Mouse (Mus musculus): Measurements from ENCODE around the gene Runx1. TPM values are rescaled to one million over a fixed set of nuclear protein-coding genes. Genes with fewer than 3 reads are reported as not detected.

The Runx1 gene
- polyA plus RNA-seq, 2 experiments, result 3.0 to 4.4 TPM

DNA sequence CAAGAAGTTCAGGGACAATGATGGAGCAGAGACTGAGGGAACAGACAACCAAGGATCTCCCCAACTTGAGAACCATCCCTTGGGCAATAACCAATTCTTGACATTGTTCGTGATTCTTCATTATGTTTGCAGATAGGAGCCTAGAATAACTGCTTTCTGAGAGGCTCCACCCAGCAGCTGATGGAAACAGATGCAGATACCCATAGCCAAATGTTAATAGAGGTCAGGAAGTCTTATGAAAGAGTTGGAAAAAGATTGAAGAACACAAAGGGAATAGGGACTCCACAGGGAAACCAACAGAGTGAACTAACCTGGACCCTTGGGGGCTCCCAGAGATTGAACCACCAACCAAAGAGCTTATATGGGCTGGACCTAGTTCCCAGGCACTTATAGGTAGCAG lies 34.7 kb upstream of the Runx1 start:
- Histone ChIP-seq H3K4me1 (replicated peaks; ENCODE audit: control insufficient read depth in 2 of 2, insufficient read depth in 2 of 2, low read length in 1 of 2) (no peaks in the 10 kb centered on the region), H3K4me3 (ENCODE audit: insufficient read depth in 1 of 2, low read depth in 2 of 2, low read length in 2 of 2) (no peak overlapping the region), H3K27me3 (ENCODE audit: control insufficient read depth, insufficient read depth, low read length) (no peaks in the 10 kb centered on the region), H3K9me3 (ENCODE audit: control insufficient read depth, low read length) (no peaks in the 10 kb centered on the region), H3K9ac (replicated peaks) (no peak overlapping the region), H3K36me3 (replicated peaks; ENCODE audit: control insufficient read depth, insufficient read depth, low read depth) (no peaks in the 10 kb centered on the region), H3K4me2 (ENCODE audit: low read depth) (no peak overlapping the region), H3K27ac (no peak overlapping the region)
- WGBS (ENCODE audit: insufficient replicate concordance), result 61% methylated on average over 1 of the region's 1 CpGs
- TF ChIP-seq CTCF (IDR thresholded peaks at IDR 0.05; ENCODE audit: low read depth), result no peak
- no peak for TF ChIP-seq EP300 (IDR thresholded peaks at IDR 0.05; ENCODE audit: low read depth)
- DNase-seq (ENCODE audit: low read depth in 3 of 3, low spot score in 3 of 3) (no peak), ATAC-seq (ENCODE audit: insufficient read depth) (no peak)

GRCm38 (mm10) chr16:92856779-92857178 lies 30.8 kb upstream of the Runx1 start:
- Histone ChIP-seq H3K4me3 (ENCODE audit: insufficient read depth in 1 of 2, low read depth in 2 of 2, low read length in 2 of 2) (no peak overlapping the region), H3K4me1 (replicated peaks; ENCODE audit: control insufficient read depth in 2 of 2, insufficient read depth in 2 of 2, low read length in 1 of 2) (no peaks in the 10 kb centered on the region), H3K36me3 (replicated peaks; ENCODE audit: control insufficient read depth, insufficient read depth, low read depth) (no peaks in the 10 kb centered on the region), H3K9me3 (ENCODE audit: control insufficient read depth, low read length) (no peaks in the 10 kb centered on the region), H3K4me2 (ENCODE audit: low read depth) (no peak overlapping the region), H3K9ac (replicated peaks) (no peak overlapping the region), H3K27me3 (ENCODE audit: control insufficient read depth, insufficient read depth, low read length) (no peaks in the 10 kb centered on the region), H3K27ac (no peak overlapping the region)
- ATAC-seq (ENCODE audit: insufficient read depth) (no peak), DNase-seq (ENCODE audit: low read depth in 3 of 3, low spot score in 3 of 3) (no peak)
- TF ChIP-seq EP300 (IDR thresholded peaks at IDR 0.05; ENCODE audit: low read depth) (no peak), CTCF (IDR thresholded peaks at IDR 0.05; ENCODE audit: low read depth) (no peak)
- WGBS (ENCODE audit: insufficient replicate concordance), result 22% methylated on average over 3 of the region's 3 CpGs

- no peak for ATAC-seq (ENCODE audit: insufficient read depth)
- WGBS (ENCODE audit: insufficient replicate concordance), result 61% methylated on average over 6 of the region's 6 CpGs
- no peak overlapping the region for H3K27ac ChIP-seq
Measured at GRCm38 (mm10) chr16:92852276-92852675, 26.3 kb upstream of the Runx1 start.

GRCm38 (mm10) chr16:92850416-92850815 lies 24.5 kb upstream of the Runx1 start:
- TF ChIP-seq EP300 (IDR thresholded peaks at IDR 0.05; ENCODE audit: low read depth) (no peak), CTCF (IDR thresholded peaks at IDR 0.05; ENCODE audit: low read depth) (no peak)
- ATAC-seq (ENCODE audit: insufficient read depth) (no peak), DNase-seq (ENCODE audit: low read depth in 3 of 3, low spot score in 3 of 3) (no peak)
- Histone ChIP-seq H3K4me1 (replicated peaks; ENCODE audit: control insufficient read depth in 2 of 2, insufficient read depth in 2 of 2, low read length in 1 of 2) (no peaks in the 10 kb centered on the region), H3K27me3 (ENCODE audit: control insufficient read depth, insufficient read depth, low read length) (no peaks in the 10 kb centered on the region; the same call in 1 of the 2 replicates), H3K9me3 (ENCODE audit: control insufficient read depth, low read length) (no peaks in the 10 kb centered on the region), H3K36me3 (replicated peaks; ENCODE audit: control insufficient read depth, insufficient read depth, low read depth) (no peaks in the 10 kb centered on the region), H3K27ac (no peak overlapping the region), H3K4me3 (ENCODE audit: insufficient read depth in 1 of 2, low read depth in 2 of 2, low read length in 2 of 2) (no peak overlapping the region), H3K9ac (replicated peaks) (no peak overlapping the region), H3K4me2 (ENCODE audit: low read depth) (no peak overlapping the region)
- 65% methylated on average over 3 of the region's 3 CpGs for WGBS (ENCODE audit: insufficient replicate concordance)

More at GRCm38 (mm10) chr16:92852276-92852675, 26.3 kb upstream of the Runx1 start:
- DNase-seq (ENCODE audit: low read depth in 3 of 3, low spot score in 3 of 3), result no peak
- H3K4me3 ChIP-seq (ENCODE audit: insufficient read depth in 1 of 2, low read depth in 2 of 2, low read length in 2 of 2), result no peak overlapping the region
- no peak overlapping the region for H3K9ac ChIP-seq (replicated peaks)
- TF ChIP-seq CTCF (IDR thresholded peaks at IDR 0.05; ENCODE audit: low read depth), result no peak
- TF ChIP-seq EP300 (IDR thresholded peaks at IDR 0.05; ENCODE audit: low read depth), result no peak
- H3K4me2 ChIP-seq (ENCODE audit: low read depth), result no peak overlapping the region
- H3K4me1 ChIP-seq (replicated peaks; ENCODE audit: control insufficient read depth in 2 of 2, insufficient read depth in 2 of 2, low read length in 1 of 2), result no peaks in the 10 kb centered on the region
- H3K9me3 ChIP-seq (ENCODE audit: control insufficient read depth, low read length), result no peaks in the 10 kb centered on the region
- no peaks in the 10 kb centered on the region for H3K36me3 ChIP-seq (replicated peaks; ENCODE audit: control insufficient read depth, insufficient read depth, low read depth)
- H3K27me3 ChIP-seq (ENCODE audit: control insufficient read depth, insufficient read depth, low read length), result no peaks in the 10 kb centered on the region; the same call in 1 of the 2 replicates

DNA sequence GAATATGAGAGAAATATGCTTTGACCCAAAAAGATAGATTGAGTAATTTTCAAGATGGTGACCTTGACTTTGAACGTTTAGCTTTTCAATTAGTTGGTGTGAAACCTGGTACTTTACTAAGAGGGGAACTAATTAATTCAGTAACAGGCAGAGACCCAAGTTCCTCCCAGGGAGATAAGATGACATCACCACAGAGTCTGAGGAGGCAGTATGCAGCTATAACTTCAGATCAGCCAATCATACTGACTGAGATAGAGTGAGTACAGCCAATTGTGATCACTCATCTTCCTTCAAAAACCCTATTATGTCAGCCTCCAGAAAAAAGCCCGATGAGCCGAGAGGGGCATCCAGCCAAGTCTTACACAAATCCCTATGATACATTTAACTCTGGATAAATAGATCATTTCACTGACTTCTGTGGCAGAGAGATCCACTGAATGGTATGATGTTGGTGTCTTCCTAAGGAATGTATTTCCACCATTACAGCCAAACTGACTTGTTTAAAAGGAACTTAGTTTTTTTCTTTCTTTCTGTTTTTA lies 21.9 kb upstream of the Runx1 start:
- TF ChIP-seq EP300 (IDR thresholded peaks at IDR 0.05; ENCODE audit: low read depth), result no peak
- Histone ChIP-seq H3K4me2 (ENCODE audit: low read depth) (no peak overlapping the region), H3K4me3 (ENCODE audit: insufficient read depth in 1 of 2, low read depth in 2 of 2, low read length in 2 of 2) (no peak overlapping the region), H3K9me3 (ENCODE audit: control insufficient read depth, low read length) (no peaks in the 10 kb centered on the region), H3K27me3 (ENCODE audit: control insufficient read depth, insufficient read depth, low read length) (no peaks in the 10 kb centered on the region; the same call in 1 of the 2 replicates), H3K9ac (replicated peaks) (no peak overlapping the region), H3K36me3 (replicated peaks; ENCODE audit: control insufficient read depth, insufficient read depth, low read depth) (no peaks in the 10 kb centered on the region), H3K4me1 (replicated peaks; ENCODE audit: control insufficient read depth in 2 of 2, insufficient read depth in 2 of 2, low read length in 1 of 2) (no peaks in the 10 kb centered on the region), H3K27ac (no peak overlapping the region)
- DNase-seq (ENCODE audit: low read depth in 3 of 3, low spot score in 3 of 3) (no peak), ATAC-seq (ENCODE audit: insufficient read depth) (no peak)
- WGBS (ENCODE audit: insufficient replicate concordance), result 65% methylated on average over 3 of the region's 3 CpGs

All from liver, embryonic 14.5 days (tissue).